Mouse (Mus musculus) testis, adult 2 months (tissue): Measurements from ENCODE around the gene Trappc3l. TPM values are rescaled to one million over a fixed set of nuclear protein-coding genes. Genes with fewer than 3 reads are reported as not detected.

ENCODE experiments used
- H3K27ac ChIP-seq: fragments of 200-500 bp; 2 replicates; pipeline ENCODE4 v1.5.1; 2012; ENCODE audit warnings: low read depth, low read length; ENCODE audit not compliant: control insufficient read depth, insufficient read depth
- H3K27me3 ChIP-seq: fragments of 200-500 bp; 2 replicates; pipeline ENCODE4 v1.6.1; 2012; ENCODE audit warnings: mild to moderate bottlenecking, low read length, moderate library complexity; ENCODE audit not compliant: control insufficient read depth, insufficient read depth
- H3K36me3 ChIP-seq: fragments of 200-500 bp; 2 replicates; pipeline ENCODE4 v1.6.1; 2012; ENCODE audit warnings: mild to moderate bottlenecking, low read length; ENCODE audit not compliant: control insufficient read depth, insufficient read depth
- H3K4me1 ChIP-seq: fragments of 200-500 bp; 2 replicates; pipeline ENCODE4 v1.6.1; 2012; ENCODE audit warnings: low read length; ENCODE audit not compliant: control insufficient read depth, insufficient read depth
- H3K4me3 ChIP-seq: fragments of 200-500 bp; 2 replicates; pipeline ENCODE4 v1.5.1; 2012; ENCODE audit warnings: low read depth, mild to moderate bottlenecking, low read length, moderate library complexity, mixed read lengths; ENCODE audit not compliant: control insufficient read depth
- CTCF ChIP-seq: fragments of 200-500 bp; IDR thresholded peaks from 2 replicates; pipeline ENCODE4 v1.5.1; 2012; ENCODE audit warnings: low read depth, mild to moderate bottlenecking, inconsistent platforms, low read length, moderate library complexity; ENCODE audit not compliant: control insufficient read depth, insufficient read depth, insufficient replicate concordance
- POLR2A ChIP-seq: fragments of 200-500 bp; IDR thresholded peaks from 2 replicates; pipeline ENCODE4 v1.6.1; 2012; ENCODE audit warnings: low read depth, mild to moderate bottlenecking, inconsistent platforms, low read length, moderate library complexity; ENCODE audit not compliant: control insufficient read depth
- polyA plus RNA-seq: library from polyadenylated mRNA; depleted of rRNA; stranded (reverse); fragments of >200 nt; gene quantifications from 2 replicates; pipeline ENCODE4 v1.2.3, GENCODE M21; 2012

Trappc3l gene
- polyA plus RNA-seq, 1 experiment, result not detected

- peak; percentile 53; the same call in 1 of the 2 replicates for TF ChIP-seq POLR2A
- TF ChIP-seq CTCF, result peak; percentile 35; the same call in 1 of the 2 replicates
- peaks cover 6% of the 10 kb centered on the region for H3K4me1 ChIP-seq
- H3K36me3 ChIP-seq, result no peaks in the 10 kb centered on the region
- H3K27me3 ChIP-seq, result no peaks in the 10 kb centered on the region
- H3K4me3 ChIP-seq, result peak overlapping the region; percentile 49
- peak overlapping the region; percentile 9; the same call in 1 of the 2 replicates for H3K27ac ChIP-seq
Measured at GRCm38 (mm10) chr10:34033630-34034305, 3.6 kb upstream of the Trappc3l start.

GRCm38 (mm10) chr10:34036587-34036986 lies 810 bp upstream of the Trappc3l start:
- H3K4me1 ChIP-seq, result peaks cover 6% of the 10 kb centered on the region
- no peak overlapping the region for H3K4me3 ChIP-seq
- H3K27me3 ChIP-seq, result no peaks in the 10 kb centered on the region
- H3K36me3 ChIP-seq, result no peaks in the 10 kb centered on the region
- TF ChIP-seq CTCF (peak; percentile 20; the same call in 1 of the 2 replicates), POLR2A (no peak)
- H3K27ac ChIP-seq, result no peak overlapping the region

- H3K36me3 ChIP-seq, result no peaks in the 10 kb centered on the region
- H3K27ac ChIP-seq, result no peak within 1 kb of the TSS
- H3K27me3 ChIP-seq, result no peaks in the 10 kb centered on the region
- no peak for TF ChIP-seq CTCF
- TF ChIP-seq POLR2A, result no peak
- H3K4me3 ChIP-seq, result no peak within 1 kb of the TSS
- no peaks in the 10 kb centered on the region for H3K4me1 ChIP-seq
Measured at GRCm38 (mm10) chr10:34044210-34044609, 6.8 kb downstream of the Trappc3l start, which contains the start of gene Calhm4. Gene Calhm4, minus strand, starts transcription at chr10:34044310.

- H3K4me3 ChIP-seq, result no peak overlapping the region
- TF ChIP-seq POLR2A, result no peak
- TF ChIP-seq CTCF, result no peak
- no peaks in the 10 kb centered on the region for H3K27me3 ChIP-seq
- H3K4me1 ChIP-seq, result no peaks in the 10 kb centered on the region
- no peaks in the 10 kb centered on the region for H3K36me3 ChIP-seq
- no peak overlapping the region for H3K27ac ChIP-seq
Measured at GRCm38 (mm10) chr10:34053987-34054386, 16.6 kb downstream of the Trappc3l start.

GRCm38 (mm10) chr10:34066591-34066990 lies 29.2 kb downstream of the Trappc3l start:
- Histone ChIP-seq H3K36me3 (no peaks in the 10 kb centered on the region), H3K27me3 (no peaks in the 10 kb centered on the region), H3K27ac (no peak overlapping the region), H3K4me1 (no peaks in the 10 kb centered on the region), H3K4me3 (no peak overlapping the region)
- no peak for TF ChIP-seq POLR2A

GRCm38 (mm10) chr10:34069606-34070005 lies 32.2 kb downstream of the Trappc3l start:
- TF ChIP-seq CTCF (no peak), POLR2A (no peak)
- Histone ChIP-seq H3K4me3 (no peak overlapping the region), H3K27ac (no peak overlapping the region), H3K27me3 (no peaks in the 10 kb centered on the region), H3K36me3 (no peaks in the 10 kb centered on the region), H3K4me1 (no peaks in the 10 kb centered on the region)

GRCm38 (mm10) chr10:34070999-34071492 lies 33.6 kb downstream of the Trappc3l start:
- Histone ChIP-seq H3K4me1 (no peaks in the 10 kb centered on the region), H3K27ac (no peak overlapping the region), H3K27me3 (no peaks in the 10 kb centered on the region), H3K36me3 (no peaks in the 10 kb centered on the region), H3K4me3 (no peak overlapping the region)
- TF ChIP-seq CTCF, result no peak
- TF ChIP-seq POLR2A, result no peak

GRCm38 (mm10) chr10:34071650-34072049 lies 34.3 kb downstream of the Trappc3l start:
- Histone ChIP-seq H3K4me3 (no peak overlapping the region), H3K27ac (no peak overlapping the region), H3K4me1 (no peaks in the 10 kb centered on the region), H3K36me3 (no peaks in the 10 kb centered on the region), H3K27me3 (no peaks in the 10 kb centered on the region)
- TF ChIP-seq CTCF (no peak), POLR2A (no peak)
